Mouse (Mus musculus): ENCODE data around the gene Astn1.
A peak's percentile ranks its signal among the peaks of the same experiment; 100 is the strongest.

Gene Astn1

DNA sequence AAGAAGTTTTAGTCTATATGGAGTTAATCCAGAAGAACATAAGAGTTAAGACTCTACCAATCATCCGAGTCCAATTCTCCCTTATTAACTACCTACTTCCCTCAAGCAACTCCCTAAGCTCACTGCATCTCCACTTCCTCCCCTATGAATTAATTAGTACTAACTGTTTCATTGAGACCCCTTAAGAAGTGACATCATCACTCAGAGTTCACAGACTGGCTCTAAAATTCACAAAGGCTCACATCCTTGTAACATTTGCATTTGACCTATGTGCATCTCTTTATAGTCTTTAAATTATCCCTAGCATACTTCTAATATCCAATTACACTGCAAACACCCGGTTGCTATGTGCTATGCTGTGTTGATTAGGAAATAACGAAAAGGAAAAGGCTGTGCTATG is 174.1 kb downstream of the Astn1 start:
- no peak for DNase-seq (ENCODE audit: low spot score)

DNA sequence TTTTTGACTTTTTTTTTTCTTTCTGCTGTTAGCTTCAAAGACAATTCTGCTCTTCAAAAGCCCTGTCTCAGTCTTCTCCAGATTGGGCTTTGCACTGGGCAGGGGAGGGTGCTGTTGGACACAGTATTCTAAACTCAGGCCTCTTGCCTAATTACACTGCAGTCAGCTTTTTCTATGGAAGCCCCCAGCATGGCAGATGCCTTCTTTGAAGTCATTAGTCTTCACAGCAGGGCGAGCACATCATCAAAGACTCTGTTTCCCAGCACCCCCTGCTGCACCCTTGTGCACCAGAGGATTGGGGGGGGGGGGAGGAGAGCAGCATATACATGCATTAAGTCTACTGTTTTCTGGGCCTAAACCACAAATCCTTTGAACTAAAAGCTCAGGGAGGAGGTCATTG is 174.8 kb downstream of the Astn1 start:
- no peak for DNase-seq (ENCODE audit: low spot score)

DNA sequence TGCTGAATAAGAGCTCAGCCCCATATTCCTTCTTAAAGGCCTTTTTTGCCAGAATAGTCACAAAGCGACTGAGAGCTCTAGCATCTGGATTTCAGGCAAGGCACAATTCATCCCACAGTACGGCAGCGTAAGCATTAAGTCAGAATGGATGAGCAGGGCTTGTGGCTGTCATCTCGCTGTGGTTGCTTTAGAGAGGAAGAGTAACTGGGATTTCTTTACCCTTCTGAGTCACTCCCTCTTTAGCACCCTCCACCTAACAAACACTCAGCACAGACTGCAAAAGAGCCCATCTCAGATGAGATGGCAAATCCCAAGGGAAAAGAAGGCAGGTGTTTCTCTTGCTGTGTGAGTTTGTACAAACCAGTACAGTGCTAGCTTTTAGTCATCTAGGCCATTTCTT is 183.0 kb downstream of the Astn1 start:
- DNase-seq (ENCODE audit: low spot score), result no peak

DNA sequence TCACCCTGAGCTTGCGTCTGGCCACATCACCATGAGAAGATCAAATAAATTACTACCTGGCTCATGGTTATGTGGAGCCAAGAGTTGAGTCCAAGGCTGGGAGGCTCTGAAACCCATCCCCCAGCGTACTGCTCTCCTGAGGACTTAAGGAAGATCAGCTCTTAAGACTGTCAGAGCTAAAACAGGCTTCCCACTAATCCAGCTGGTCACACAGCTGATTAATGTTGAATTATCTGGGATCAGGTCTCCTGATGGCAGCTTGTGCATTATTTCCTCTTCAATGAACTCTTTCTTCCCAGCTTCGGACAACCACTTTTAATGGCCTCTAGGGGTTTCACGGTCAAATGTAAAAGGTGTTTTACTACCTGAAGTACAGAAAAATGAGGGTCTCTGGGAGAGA is 184.4 kb downstream of the Astn1 start:
- DNase-seq (ENCODE audit: low spot score), result no peak

DNA sequence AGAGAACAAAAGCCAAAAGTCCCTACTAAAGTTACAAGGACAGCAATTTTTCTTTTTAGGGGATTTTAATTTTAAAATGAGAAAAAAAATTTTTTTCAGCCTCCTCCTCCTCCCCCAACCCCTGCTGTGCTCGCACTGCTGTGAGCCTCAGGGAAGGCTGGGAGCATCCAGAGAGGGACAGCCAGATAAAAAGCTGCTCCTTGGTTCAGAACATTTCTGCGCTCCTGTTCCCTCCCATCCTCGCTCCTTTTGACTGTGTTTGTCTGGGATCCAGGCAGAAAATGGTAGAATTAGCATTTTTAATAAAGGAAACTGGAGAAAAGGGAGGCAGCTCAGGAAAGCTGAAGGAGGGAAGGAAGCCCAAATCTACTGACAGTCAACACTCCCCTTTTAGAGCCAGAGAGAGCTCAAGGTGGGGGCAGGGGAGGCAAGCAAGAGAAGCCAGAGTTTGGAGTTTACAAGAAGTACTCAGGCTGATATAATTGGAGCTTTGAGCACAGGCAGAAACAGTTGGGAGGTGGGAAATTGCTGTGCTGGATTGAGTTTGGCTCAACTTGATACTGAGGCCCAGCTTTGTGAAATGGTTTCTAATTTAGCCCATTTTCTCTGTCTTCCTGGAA is 185.6 kb downstream of the Astn1 start:
- peak; percentile 0 for DNase-seq (ENCODE audit: low spot score)

DNA sequence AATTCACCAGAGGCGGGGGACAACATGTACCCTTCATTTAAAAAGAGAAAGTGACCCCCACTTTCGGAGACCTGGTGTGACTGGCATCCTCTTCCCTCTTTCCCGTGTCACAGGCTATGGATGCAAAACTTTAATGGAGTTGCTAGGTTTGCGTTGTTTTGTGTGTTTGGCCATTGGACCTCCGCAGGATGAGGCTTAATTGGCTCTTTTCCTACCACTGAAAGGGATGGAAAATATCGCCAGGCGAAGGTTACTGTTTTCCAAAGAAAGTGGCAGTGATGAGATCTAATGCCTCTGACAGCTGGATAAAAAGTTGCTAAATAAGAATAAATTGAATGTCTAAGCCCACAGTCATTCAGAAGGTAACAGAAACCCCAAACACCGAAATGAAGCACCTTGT is 186.2 kb downstream of the Astn1 start:
- DNase-seq (ENCODE audit: low spot score), result no peak

DNA sequence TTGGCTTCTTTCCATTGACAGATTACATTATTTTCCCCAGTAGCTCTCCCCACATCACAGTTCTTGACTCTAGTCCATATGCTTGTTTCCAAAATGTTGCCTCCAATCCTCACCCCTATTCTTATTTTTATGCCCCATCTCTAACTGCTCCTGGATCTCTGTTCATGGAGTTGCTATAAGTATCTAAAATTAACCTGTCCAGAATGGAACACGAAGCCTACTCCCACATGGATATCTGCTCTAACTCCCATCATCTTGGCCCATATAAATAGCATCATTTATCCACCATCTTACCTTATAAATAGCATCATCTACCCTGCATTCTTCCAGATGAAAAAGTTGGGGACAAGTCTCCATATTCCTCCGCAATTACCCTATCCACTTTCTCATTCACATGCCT is 187.5 kb downstream of the Astn1 start:
- DNase-seq (ENCODE audit: low spot score), result no peak

DNA sequence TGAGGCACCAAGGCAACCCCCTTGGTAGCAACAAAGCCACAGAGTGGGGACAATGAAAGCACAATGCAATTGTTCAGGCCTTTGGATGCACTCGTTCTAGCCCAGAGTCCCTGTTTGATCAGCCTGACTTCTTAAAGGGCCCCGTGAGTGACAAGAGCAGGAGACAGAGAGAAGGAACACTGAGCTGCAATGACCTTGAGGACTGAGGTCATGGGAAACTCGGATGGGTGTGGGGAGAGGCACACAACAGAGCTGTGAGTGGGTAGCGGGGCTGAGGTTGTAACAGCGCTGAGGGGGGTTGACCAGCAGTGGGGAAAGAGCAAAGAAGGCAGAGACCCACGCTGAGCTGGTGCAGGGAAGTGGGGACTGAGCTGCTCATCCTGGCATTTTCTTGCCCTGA is 189.9 kb downstream of the Astn1 start:
- DNase-seq (ENCODE audit: low spot score), result no peak

DNA sequence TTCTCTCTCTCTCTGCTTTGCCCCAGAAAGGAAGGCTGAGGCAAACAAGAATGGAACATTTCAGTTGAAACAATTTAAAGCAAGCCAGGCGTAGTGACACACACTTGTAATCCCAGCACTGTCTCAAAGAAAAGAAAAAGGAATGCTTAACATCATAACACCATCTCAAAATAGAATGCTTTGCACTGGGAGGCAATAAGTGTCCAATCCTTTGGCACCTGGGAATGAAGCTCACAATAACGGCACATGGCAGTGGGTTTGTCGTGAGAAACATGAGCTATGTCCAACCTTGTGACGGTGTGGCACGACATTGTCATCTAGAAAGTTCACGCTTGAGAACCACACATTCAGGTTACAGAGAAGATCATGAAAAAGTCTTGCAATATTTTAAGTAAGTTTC is 191.3 kb downstream of the Astn1 start:
- no peak for DNase-seq (ENCODE audit: low spot score)

DNA sequence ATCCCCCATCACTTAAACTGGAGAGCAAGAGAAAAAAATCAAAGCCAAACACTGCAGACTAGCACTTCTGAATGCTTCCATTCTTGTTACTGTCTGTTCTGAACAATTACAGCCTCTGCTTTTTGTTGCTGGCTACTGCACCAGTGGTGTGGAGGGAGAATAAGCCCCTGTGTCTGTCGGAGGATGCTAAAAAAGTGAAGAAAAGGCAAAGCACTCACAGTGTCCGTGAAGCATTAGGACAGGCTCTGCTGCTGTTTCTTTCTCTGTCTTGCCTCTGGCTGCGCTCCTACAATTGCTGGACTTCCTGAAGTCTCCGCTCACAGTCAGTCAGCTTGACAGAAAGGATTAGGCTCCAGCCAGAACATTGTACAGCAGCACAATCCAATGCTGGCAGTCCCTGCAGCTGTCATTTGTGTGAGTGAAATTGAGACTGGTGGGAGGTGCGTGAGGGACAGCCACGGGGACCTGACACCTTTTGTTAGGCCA is 192.0 kb downstream of the Astn1 start:
- no peak for DNase-seq (ENCODE audit: low spot score)

DNA sequence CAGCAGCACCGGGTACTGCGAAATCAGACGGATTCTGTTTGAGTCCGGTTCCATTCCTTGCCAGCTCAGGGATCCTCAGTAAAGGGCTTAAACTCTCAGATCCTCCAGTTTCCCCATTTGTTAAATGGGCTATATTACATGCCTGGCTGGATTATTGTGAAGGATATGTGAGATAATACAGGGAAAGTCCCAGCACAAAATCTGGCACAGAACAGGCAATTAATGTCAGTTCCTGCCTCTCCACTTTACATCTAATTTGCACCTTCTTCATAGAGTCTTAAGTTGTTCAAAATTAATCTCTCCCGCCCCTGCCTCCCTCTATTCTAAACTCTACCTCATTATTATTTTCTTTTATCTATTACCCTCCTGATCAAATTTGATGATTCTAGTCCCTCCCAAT is 211.1 kb downstream of the Astn1 start:
- no peak for DNase-seq (ENCODE audit: low spot score)

DNA sequence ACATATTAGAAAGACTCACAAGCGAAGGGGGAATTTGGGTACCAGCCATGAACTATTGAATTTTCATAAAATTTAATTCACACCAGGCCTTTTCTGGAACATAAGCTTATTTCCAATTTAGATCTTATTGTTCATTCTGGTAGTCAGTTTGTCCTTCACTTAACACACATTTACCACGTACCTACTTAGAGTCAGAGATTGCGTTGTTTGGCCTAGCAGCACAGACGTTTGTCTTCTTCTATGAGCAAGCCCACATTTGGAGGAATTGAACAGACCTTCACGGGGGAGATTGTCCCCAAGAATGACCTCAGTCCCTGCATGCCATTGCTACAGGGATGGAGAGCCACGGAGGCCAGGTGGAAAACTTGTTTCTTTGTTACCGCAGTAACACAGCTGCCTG is 211.5 kb downstream of the Astn1 start:
- DNase-seq (ENCODE audit: low spot score), result no peak

DNA sequence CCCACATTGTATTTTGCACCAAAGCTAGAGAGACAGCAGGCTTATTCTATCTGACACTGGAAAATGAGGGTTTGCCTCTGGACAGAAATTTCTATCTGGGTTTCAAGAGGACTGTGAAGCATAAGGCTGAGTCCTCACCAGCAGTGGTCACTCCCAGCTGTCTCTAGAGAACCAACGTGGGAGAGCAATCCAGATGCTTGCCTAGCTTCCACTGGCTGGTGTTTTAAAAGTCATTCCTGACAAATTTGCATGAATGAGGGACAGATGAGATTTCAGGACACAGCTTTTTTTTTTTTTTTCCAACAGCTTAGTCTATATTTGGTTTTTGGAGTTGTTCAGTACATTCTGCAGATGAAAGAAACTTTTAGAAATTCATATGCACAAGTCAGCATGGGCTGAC is 213.9 kb downstream of the Astn1 start:
- no peak for DNase-seq (ENCODE audit: low spot score)

DNA sequence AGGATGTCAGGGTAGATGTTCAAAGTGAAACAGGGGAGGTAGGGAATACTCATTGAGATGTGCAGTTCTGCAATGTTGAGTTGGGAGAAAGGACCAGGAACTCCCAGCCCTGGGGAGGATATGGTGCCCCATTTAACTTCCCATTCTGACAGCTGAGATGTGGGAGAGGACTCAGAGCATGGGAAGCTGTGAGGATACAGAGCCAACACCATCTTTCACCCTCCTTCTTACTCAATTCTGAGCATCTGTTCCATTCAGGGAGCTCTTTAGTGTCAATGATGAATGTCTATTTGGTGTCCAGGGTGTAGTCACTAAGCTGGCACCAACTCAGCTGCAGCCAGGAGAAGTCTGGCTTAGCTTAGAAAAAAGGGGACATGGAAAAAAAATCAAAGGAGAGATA is 219.7 kb downstream of the Astn1 start:
- no peak for DNase-seq (ENCODE audit: low spot score)

DNA sequence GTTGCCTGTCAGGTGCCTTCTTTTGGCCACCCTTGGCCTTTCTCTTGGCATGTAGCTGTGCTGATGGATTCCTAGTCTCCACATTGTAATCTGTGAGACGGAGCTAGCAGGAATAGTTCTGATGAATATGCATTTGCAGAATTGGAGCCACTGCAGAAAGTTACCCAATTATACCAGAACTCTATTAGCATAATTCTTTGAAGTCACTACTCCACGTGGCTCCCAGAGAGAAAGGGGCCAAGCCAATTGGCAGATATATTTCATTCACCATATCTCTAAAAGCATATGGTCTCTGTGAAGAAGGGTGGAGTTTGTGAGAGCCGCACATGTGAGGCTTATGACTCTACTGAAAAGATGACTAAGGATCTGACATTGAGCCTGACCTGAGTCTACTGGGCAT is 226.8 kb downstream of the Astn1 start:
- DNase-seq (ENCODE audit: low spot score), result no peak

DNA sequence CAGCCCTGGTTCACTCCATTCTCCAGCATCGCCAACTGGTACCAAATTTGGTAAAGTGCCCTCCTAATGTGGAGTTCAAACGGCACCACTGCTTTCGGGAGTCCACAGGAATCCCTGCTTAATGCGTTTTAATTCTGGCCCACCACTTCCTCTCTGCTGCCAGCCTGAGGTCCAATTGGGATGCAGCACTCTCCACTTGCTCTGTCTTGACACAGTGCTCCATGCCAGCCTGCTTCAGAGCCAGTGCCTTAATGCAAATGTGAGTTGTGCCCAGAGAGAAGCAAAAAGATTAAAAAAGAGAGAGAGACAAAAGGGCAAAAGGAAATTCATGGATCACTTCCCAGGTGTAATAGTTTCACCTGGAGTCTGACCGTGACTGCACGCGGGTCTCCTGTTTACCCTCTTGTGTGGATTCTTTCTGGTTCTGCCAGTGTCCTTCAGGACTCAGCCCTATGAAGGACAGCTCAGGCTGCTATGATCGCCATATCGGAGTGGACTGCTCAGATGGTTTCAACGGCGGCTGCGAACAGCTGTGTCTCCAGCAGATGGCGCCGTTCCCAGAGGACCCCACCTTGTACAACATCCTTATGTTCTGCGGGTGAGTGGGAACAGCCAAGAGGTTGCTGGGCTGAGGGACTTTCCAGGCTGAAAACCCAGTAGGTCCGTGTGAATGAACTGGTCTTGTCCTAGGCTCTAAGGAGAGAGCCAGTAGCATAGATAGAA is 234.8 kb downstream of the Astn1 start:
- DNase-seq (ENCODE audit: low spot score), result peak; percentile 34

DNA sequence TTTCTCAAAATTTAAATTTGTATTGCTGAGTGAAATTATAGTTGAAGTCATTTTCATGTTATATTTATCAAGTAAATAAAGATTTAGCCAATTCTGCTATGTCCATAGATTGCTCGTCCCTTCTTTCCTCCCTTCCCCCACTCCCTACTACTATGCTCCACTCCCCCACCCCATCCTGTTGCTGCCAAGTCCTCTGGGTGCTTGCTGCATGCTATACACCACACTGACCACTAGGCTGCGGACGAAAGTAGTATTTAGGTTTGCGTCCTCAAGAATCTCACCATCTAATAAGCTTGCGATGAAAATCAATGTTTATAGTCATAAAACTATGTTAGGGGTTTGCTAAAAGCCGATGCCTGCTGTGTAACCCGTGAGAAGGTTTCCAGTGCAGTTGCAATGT is 235.9 kb downstream of the Astn1 start:
- no peak for DNase-seq (ENCODE audit: low spot score)

DNA sequence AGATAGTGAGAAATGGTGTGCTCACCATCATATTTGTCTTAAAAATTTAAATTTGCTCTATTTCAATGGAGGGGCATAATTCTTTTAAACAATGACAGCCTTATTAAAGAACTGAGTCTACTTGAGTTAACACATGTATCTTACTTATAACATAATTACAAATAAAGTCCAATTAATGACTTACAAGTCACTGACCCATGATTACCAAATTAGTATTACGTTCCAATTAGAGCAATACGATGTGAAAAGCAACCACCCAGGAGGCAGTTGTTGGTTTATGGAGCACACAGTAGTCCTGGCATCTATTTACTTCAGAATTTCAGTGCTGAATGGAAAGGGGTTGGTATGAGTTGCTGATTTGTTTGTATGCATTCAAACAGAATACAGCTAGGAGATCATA is 237.4 kb downstream of the Astn1 start:
- no peak for DNase-seq (ENCODE audit: low spot score)

DNA sequence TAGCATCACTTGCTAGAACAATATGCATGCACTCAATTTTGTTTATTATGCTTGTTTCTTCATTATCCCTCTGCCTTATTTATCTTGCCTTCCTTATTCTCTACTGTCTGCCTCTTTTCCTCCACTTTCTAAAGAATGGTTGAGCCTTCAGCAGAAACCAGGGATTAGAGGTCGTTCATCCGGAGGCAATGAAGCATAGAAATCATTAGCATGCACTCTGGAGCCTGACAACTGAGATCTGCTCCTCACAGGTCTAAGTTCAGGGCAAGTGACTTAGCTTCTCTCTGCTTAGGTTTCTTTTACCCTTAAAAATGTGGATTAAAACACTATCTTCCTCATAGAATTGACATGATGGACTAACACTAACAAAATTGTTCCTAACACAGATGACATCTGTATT is 241.0 kb downstream of the Astn1 start:
- DNase-seq (ENCODE audit: low spot score), result no peak

DNA sequence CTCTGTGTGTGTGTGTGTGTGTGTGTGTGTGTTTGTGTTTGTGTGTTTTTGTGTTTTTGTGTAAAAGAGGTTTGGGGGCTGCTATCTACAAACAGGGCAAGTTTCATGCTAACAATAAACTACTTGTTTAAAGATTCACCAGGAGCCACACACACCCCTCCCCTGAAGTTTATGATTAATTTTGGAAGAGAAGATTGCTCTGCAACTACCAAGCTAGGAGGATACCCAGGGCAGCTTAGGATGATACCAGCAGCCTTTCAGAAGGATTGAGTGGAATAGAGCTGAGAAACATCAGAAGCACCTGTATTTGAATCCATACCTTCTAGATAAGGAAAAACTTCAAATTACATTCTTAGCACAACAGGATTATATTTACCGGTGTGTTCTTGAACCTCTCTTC is 242.1 kb downstream of the Astn1 start:
- no peak for DNase-seq (ENCODE audit: low spot score)

DNA sequence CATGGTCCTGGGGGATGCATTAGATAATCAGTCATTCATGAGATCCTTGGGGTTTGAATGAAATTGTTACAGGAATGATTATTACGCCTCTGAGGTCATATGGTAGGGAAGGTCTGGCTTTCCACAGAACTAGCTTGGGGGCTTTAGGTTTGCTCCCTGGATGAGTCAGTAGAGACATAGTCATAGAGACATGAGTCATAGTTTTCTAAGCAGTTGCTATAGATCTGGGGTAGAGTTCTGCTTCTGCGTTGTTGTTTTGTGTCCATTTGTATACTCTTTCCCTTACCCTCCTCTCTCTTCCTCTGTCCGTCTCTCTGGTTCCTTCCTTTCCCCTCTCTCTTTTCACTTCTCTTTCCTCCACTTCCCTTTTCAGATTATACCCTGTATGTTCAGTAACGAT is 243.5 kb downstream of the Astn1 start:
- DNase-seq (ENCODE audit: low spot score), result no peak

DNA sequence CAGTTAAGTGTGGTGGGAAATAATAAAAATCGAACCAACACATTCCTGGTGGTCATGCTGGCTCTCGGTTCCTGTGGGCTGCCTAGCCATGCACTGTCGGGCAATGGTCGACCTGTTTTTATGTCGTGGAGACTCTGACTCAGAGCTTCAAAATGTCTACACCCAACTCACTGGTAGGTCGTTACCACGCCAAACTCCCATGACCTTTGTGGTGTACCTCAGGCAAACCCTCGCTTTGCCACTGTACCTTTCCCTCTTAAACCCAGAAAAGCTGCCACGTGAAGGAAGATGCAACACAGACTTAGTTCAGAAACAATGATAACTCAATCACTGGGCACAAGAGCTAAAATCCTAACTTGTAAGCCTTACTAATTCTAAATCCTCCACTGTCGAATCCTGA is 244.3 kb downstream of the Astn1 start:
- no peak for DNase-seq (ENCODE audit: low spot score)

DNA sequence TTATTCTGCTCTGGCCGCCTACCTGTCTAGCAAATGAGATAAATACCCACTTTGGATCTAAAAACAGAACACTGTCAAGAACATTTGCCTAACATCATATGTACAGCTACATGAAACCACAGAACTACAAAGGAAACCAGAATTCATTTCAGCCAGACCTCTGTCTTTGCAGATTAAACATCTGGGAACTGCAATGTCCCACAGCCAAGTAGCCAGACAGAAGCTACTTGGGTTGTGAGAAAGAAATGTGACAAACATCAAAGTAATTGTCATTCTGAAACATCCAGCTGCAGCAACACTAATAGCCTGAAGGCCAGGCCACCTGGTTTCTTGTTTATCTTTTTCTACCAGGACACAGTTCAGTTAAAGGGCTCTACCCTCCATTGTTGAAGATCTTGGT is 245.1 kb downstream of the Astn1 start:
- DNase-seq (ENCODE audit: low spot score), result no peak

DNA sequence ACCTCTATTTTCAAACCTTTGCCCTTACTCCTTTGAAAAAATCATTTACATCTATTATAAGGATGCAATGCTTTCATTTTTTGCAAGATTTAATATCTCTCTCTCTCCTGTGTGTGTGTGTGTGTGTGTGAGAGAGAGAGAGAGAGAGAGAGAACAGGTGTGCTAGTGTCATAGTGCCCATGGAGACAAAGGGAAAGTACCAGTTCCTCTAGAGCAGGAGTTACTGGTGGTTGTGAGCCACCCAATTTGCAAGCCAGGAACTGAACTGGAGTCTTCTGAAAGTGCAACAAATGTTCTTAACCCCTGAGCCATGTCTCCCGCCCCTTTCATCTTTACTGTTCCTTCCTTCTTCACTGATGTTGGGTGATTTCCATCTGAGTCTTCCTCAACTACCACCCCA is 253.1 kb downstream of the Astn1 start:
- DNase-seq (ENCODE audit: low spot score), result no peak

Measured in ovary, postnatal 14 days (tissue).